In the genomic region with DNA sequence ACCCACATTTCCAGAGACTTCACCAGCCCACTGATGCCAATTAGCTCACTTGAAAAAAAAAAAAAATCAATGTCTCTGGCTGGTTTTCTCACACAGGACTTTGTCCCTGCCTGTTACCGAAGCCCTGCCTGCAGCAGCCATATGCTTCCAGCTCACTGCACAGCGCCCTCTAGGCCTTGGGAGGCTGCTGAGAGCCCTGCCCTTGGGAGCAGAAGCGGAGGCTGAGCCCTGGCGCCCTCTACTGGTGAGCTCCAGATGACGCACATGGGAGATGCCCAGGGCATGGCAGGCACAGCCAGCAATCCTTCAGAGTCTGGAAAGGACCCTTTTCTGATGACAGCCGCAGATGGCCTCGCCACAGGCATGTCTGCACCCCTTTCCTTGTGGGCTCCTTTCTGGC, we compare ENCODE assay signal across 10 mouse cellular contexts. TPM values are rescaled to one million over a fixed set of nuclear protein-coding genes. Genes with fewer than 3 reads are reported as not detected.
DNase-seq lines count a peak whose midpoint lies in the region; ATAC-seq lines count a peak whose summit lies in the region.
"Had no signal": no experiment of that assay in that cellular context is flagged by ENCODE, and none has a peak within 500 bp of the region (broad histone marks: within the 10 kb centered on the region; RNA-seq: fewer than 3 reads in every experiment).

No protein-coding gene starts in this region.

- no peak overlapping the region for H3K27ac ChIP-seq in hindbrain, embryonic 10.5 days
- no peak overlapping the region for H3K27ac ChIP-seq in hindbrain, embryonic 13.5 days
- no peak overlapping the region for H3K27ac ChIP-seq in embryonic facial prominence, embryonic 11.5 days (replicated peaks; ENCODE audit: low read depth, low read length)
- H3K27ac ChIP-seq in midbrain, embryonic 14.5 days (replicated peaks; ENCODE audit: low read depth, low read length), result no peak overlapping the region
- H3K27ac ChIP-seq: embryonic facial prominence, embryonic 15.5 days had no signal

- no peak overlapping the region for H3K4me3 ChIP-seq in hindbrain, embryonic 10.5 days
- no peak overlapping the region for H3K4me3 ChIP-seq in hindbrain, embryonic 13.5 days
- H3K4me3 ChIP-seq in embryonic facial prominence, embryonic 11.5 days (ENCODE audit: low read depth, low read length), result no peak overlapping the region
- H3K4me3 ChIP-seq in midbrain, embryonic 14.5 days (replicated peaks; ENCODE audit: low read depth, low read length), result no peak overlapping the region
- H3K4me3 ChIP-seq: embryonic facial prominence, embryonic 15.5 days had no signal

- no peak for ATAC-seq in hindbrain, embryonic 13.5 days (ENCODE audit: low FRiP score)
- no peak; the same call in 1 of the 2 replicates for ATAC-seq in embryonic facial prominence, embryonic 11.5 days (replicated peaks; ENCODE audit: insufficient number of reproducible peaks, low FRiP score, low TSS enrichment, low read depth)
- ATAC-seq in midbrain, embryonic 14.5 days (ENCODE audit: low FRiP score, low TSS enrichment), result no peak

- peaks cover 20% of the 10 kb centered on the region for H3K36me3 ChIP-seq in hindbrain, embryonic 10.5 days
- H3K36me3 ChIP-seq in hindbrain, embryonic 13.5 days, result no peaks in the 10 kb centered on the region
- H3K36me3 ChIP-seq in embryonic facial prominence, embryonic 11.5 days (replicated peaks; ENCODE audit: control insufficient read depth, insufficient read depth, low read depth, low read length), result no peaks in the 10 kb centered on the region
- H3K36me3 ChIP-seq in midbrain, embryonic 14.5 days (ENCODE audit: control insufficient read depth, insufficient read depth, low read length), result no peaks in the 10 kb centered on the region
- H3K36me3 ChIP-seq in splenic B cell, adult 2 months (ENCODE audit: control insufficient read depth, insufficient read depth, low read length, poor library complexity, severe bottlenecking), result no peaks in the 10 kb centered on the region
- H3K36me3 ChIP-seq: embryonic facial prominence, embryonic 15.5 days had no signal

- no peaks in the 10 kb centered on the region for H3K9me3 ChIP-seq in hindbrain, embryonic 10.5 days
- no peaks in the 10 kb centered on the region for H3K9me3 ChIP-seq in hindbrain, embryonic 13.5 days
- H3K9me3 ChIP-seq in embryonic facial prominence, embryonic 11.5 days (replicated peaks; ENCODE audit: control insufficient read depth, low read length), result no peaks in the 10 kb centered on the region
- H3K9me3 ChIP-seq in midbrain, embryonic 14.5 days (ENCODE audit: control insufficient read depth, low read length), result no peaks in the 10 kb centered on the region
- H3K9me3 ChIP-seq: embryonic facial prominence, embryonic 15.5 days had no signal

- peaks cover 3% of the 10 kb centered on the region; the same call in 1 of the 2 replicates for H3K27me3 ChIP-seq in hindbrain, embryonic 10.5 days (ENCODE audit: insufficient read depth, poor library complexity, severe bottlenecking)
- no peaks in the 10 kb centered on the region for H3K27me3 ChIP-seq in hindbrain, embryonic 13.5 days
- H3K27me3 ChIP-seq in embryonic facial prominence, embryonic 11.5 days (ENCODE audit: control insufficient read depth, insufficient read depth, low read length), result no peaks in the 10 kb centered on the region
- no peaks in the 10 kb centered on the region for H3K27me3 ChIP-seq in midbrain, embryonic 14.5 days (ENCODE audit: control insufficient read depth, insufficient read depth, low read length)
- no peaks in the 10 kb centered on the region for H3K27me3 ChIP-seq in splenic B cell, adult 2 months (ENCODE audit: control insufficient read depth, insufficient read depth, low read length, poor library complexity, severe bottlenecking)
- H3K27me3 ChIP-seq: embryonic facial prominence, embryonic 15.5 days had no signal

- H3K4me2 ChIP-seq in hindbrain, embryonic 13.5 days, result no peak overlapping the region
- no peak overlapping the region for H3K4me2 ChIP-seq in embryonic facial prominence, embryonic 11.5 days (ENCODE audit: low read depth, low read length)
- H3K4me2 ChIP-seq in midbrain, embryonic 14.5 days (ENCODE audit: low read length), result no peak overlapping the region
- H3K4me2 ChIP-seq: embryonic facial prominence, embryonic 15.5 days had no signal

- DNase-seq in hindbrain, embryonic 10.5 days (ENCODE audit: low spot score), result peak; percentile 82
- peak; percentile 86 for DNase-seq in adrenal gland, postnatal 25 days
- DNase-seq in embryonic facial prominence, embryonic 11.5 days (ENCODE audit: low spot score), result peak; percentile 78
- DNase-seq in hindlimb bud, embryonic 11.5 days (ENCODE audit: extremely low spot score, low read depth, low spot score), result peak; percentile 50
- peak; percentile 59 to 89 for DNase-seq in left cerebral cortex, postnatal 10 days (ENCODE audit: extremely low spot score in 1 of 2, low spot score in 2 of 2)
- peak; percentile 78 for DNase-seq in midbrain, embryonic 14.5 days
- DNase-seq in splenic B cell, adult 2 months (ENCODE audit: low read depth, low spot score), result peak; percentile 66

- WGBS in hindbrain, embryonic 10.5 days, result 32% methylated on average over 7 of the region's 7 CpGs
- 34% methylated on average over 7 of the region's 7 CpGs for WGBS in hindbrain, embryonic 13.5 days
- WGBS in embryonic facial prominence, embryonic 11.5 days, result 30% methylated on average over 7 of the region's 7 CpGs
- WGBS in midbrain, embryonic 14.5 days, result 34% methylated on average over 7 of the region's 7 CpGs

- no peak overlapping the region for H3K9ac ChIP-seq in hindbrain, embryonic 13.5 days
- no peak overlapping the region for H3K9ac ChIP-seq in embryonic facial prominence, embryonic 11.5 days (replicated peaks; ENCODE audit: low read length)
- no peak overlapping the region for H3K9ac ChIP-seq in midbrain, embryonic 14.5 days (replicated peaks; ENCODE audit: low read length)
- H3K9ac ChIP-seq: embryonic facial prominence, embryonic 15.5 days had no signal

- intact Hi-C loops in left cerebral cortex, postnatal 10 days (cut with DNase I), result loop anchor here (2.0 to 5.0 kb wide), 2 partner anchors 42 to 111 kb away; no protein-coding TSS in a partner anchor

- no peaks in the 10 kb centered on the region; the same call in 1 of the 2 replicates for H3K4me1 ChIP-seq in hindbrain, embryonic 10.5 days (replicated peaks)
- H3K4me1 ChIP-seq in hindbrain, embryonic 13.5 days (replicated peaks), result no peaks in the 10 kb centered on the region
- no peaks in the 10 kb centered on the region for H3K4me1 ChIP-seq in embryonic facial prominence, embryonic 11.5 days (ENCODE audit: control insufficient read depth, insufficient read depth, low read length)
- H3K4me1 ChIP-seq in midbrain, embryonic 14.5 days (ENCODE audit: control insufficient read depth, insufficient read depth, low read length), result no peaks in the 10 kb centered on the region
- H3K4me1 ChIP-seq: embryonic facial prominence, embryonic 15.5 days had no signal

RNA-seq across cellular contexts. Expression of a gene that starts 12.8 kb away (rescaled TPM):
- 21.5 and 25.9 TPM in 2 replicates for polyA plus RNA-seq in hindbrain, embryonic 10.5 days (2016; fragmentation: Nextera tagmentation; extraction: Ambion mirVana)
- polyA plus RNA-seq in hindbrain, embryonic 13.5 days (2015; fragmentation: Nextera tagmentation; extraction: Ambion mirVana), result 3.7 and 5.3 TPM in 2 replicates
- not detected in 2 replicates for total RNA-seq in adrenal gland, postnatal 25 days (2021)
- 3.6 TPM in 2 replicates for polyA plus RNA-seq in embryonic facial prominence, embryonic 11.5 days (2014; fragmentation: Nextera tagmentation; extraction: Ambion mirVana)
- 10 to 100 TPM; 54.5 to 58.8 TPM for total RNA-seq in left cerebral cortex, postnatal 10 days (2021)
- polyA plus RNA-seq in midbrain, embryonic 14.5 days (2014; fragmentation: Nextera tagmentation; extraction: Ambion mirVana), result 11.7 and 13.9 TPM in 2 replicates
- polyA plus RNA-seq: embryonic facial prominence, embryonic 15.5 days had no signal

RNA-seq across cellular contexts. Expression of a gene that starts 16.7 kb away (rescaled TPM):
- polyA plus RNA-seq in hindbrain, embryonic 10.5 days (2016; fragmentation: Nextera tagmentation; extraction: Ambion mirVana), result not detected in 2 replicates
- polyA plus RNA-seq in hindbrain, embryonic 13.5 days (2015; fragmentation: Nextera tagmentation; extraction: Ambion mirVana), result not detected in 2 replicates
- total RNA-seq in adrenal gland, postnatal 25 days (2021), result not detected in 2 replicates
- not detected in 2 replicates for polyA plus RNA-seq in embryonic facial prominence, embryonic 11.5 days (2014; fragmentation: Nextera tagmentation; extraction: Ambion mirVana)
- total RNA-seq in left cerebral cortex, postnatal 10 days (2021), result not detected
- not detected in 2 replicates for polyA plus RNA-seq in midbrain, embryonic 14.5 days (2014; fragmentation: Nextera tagmentation; extraction: Ambion mirVana)
- polyA plus RNA-seq: embryonic facial prominence, embryonic 15.5 days; neural tube, embryonic 14.5 days had no signal

RNA-seq across cellular contexts. Expression of a gene that starts 42.6 kb away (rescaled TPM):
- 31.3 and 31.6 TPM in 2 replicates for polyA plus RNA-seq in hindbrain, embryonic 10.5 days (2016; fragmentation: Nextera tagmentation; extraction: Ambion mirVana)
- 49.1 and 52.7 TPM in 2 replicates for polyA plus RNA-seq in hindbrain, embryonic 13.5 days (2015; fragmentation: Nextera tagmentation; extraction: Ambion mirVana)
- total RNA-seq in adrenal gland, postnatal 25 days (2021), result 117 and 130 TPM in 2 replicates
- 32.1 and 32.4 TPM in 2 replicates for polyA plus RNA-seq in embryonic facial prominence, embryonic 11.5 days (2014; fragmentation: Nextera tagmentation; extraction: Ambion mirVana)
- 100 to 1,000 TPM in 1 of 2 experiments, 10 to 100 TPM in 1; 90.9 to 104 TPM for total RNA-seq in left cerebral cortex, postnatal 10 days (2021)
- 48.3 and 53.6 TPM in 2 replicates for polyA plus RNA-seq in midbrain, embryonic 14.5 days (2014; fragmentation: Nextera tagmentation; extraction: Ambion mirVana)
